Mouse (Mus musculus): Measurements from ENCODE around the gene Tesk1. TPM values are rescaled to one million over a fixed set of nuclear protein-coding genes. Genes with fewer than 3 reads are reported as not detected.
"Not testable (repeated sequence)": the region's sequence is repeated elsewhere in the genome, so short reads cannot be mapped to it uniquely, and the experiment has no call there.

Gene Tesk1
- polyA plus RNA-seq, 3 experiments from 2014 or later: 0.29 to 1.1 (median 0.66) TPM

GRCm38 (mm10) chr4:43454041-43454836 lies 12.5 kb downstream of the Tesk1 start, which contains the start of gene Cd72:
Gene Cd72 (minus strand): TSS chr4:43454628.
- peak; percentile 22 for ATAC-seq

GRCm38 (mm10) chr4:43456470-43456869 lies 14.7 kb downstream of the Tesk1 start:
- ATAC-seq: peak; percentile 90

GRCm38 (mm10) chr4:43457124-43457523 lies 15.4 kb downstream of the Tesk1 start:
- ATAC-seq: peak; percentile 4

- no peak for ATAC-seq
Observed at GRCm38 (mm10) chr4:43463102-43463501, 21.4 kb downstream of the Tesk1 start.

GRCm38 (mm10) chr4:43465935-43466334 lies 24.2 kb downstream of the Tesk1 start:
- ATAC-seq: no peak

DNA sequence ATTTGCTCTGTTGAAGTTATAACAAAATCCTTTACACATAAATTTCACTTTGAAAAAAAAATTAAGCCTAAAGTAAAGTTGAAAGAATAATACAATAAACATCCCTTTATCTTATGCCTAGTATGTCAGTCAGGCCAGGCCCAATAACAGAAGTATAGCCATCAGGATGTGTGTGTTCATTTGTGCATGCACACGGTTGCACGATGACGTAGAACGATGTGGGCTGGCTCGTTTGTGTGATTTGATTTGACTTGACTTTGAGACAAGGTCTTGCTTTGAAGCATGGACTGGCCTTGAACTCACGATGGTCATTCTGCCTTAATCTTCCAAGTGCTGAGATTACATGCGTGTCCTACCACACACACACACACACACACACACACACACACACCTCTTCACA lies 25.1 kb downstream of the Tesk1 start:
- no peak for ATAC-seq

- no peak for ATAC-seq
Observed at GRCm38 (mm10) chr4:43470301-43470700, 28.6 kb downstream of the Tesk1 start.

DNA sequence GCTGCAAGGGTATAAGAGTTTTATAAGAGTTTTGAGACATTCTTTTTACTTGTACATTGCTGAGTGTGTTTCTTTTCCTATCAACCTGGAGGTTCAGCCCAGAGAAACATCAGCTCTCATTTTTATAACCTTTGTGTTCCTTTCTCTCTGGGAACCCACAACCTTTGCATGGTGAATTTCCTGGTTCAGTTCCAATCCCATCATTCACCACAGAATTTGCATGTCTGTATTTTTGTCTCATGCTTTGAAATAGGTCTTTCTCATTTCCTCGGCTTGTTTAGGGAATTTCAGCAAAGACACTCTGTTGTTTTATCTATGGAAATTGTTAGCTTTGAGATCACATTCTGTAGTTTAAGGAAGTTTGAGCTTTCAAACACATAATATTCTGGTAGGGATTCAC lies 31.9 kb downstream of the Tesk1 start:
- ATAC-seq: no peak

GRCm38 (mm10) chr4:43476604-43477003 lies 34.9 kb downstream of the Tesk1 start:
- ATAC-seq: no peak

DNA sequence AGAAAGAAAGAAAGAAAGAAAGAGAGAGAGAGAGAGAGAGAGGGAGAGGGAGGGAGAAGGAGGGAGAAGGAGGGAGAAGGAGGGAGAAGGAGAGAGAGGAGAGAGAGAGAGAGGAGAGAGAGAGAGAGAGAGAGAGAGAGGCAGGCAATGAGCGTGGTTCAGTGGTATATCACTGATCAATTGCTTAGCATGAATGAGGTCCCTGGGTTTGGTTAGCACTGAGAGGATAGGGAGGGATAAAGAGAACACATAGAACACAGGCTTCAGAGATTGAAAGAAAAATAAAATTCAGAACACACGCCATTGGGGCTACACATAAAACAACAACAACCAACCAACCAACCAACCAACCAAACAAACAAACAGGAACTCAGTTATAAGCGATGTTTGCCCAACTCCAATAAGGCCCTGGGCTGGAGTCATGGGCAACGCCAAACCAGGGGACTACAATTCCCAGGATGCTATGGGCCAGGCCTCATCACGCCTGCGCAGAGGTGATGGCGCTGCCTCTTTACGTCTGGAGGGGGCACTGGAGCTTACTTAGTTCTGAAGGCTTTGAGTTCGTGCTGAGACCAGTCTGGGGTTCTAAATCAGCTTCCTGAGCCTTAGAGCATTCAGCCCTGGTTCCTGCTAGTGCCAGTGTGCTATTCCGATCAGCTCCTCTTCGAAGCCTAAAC lies 36.3 kb downstream of the Tesk1 start:
- peak; percentile 66 for ATAC-seq

- peak; percentile 68 for ATAC-seq
Observed at GRCm38 (mm10) chr4:43478534-43478858, 36.8 kb downstream of the Tesk1 start.

DNA sequence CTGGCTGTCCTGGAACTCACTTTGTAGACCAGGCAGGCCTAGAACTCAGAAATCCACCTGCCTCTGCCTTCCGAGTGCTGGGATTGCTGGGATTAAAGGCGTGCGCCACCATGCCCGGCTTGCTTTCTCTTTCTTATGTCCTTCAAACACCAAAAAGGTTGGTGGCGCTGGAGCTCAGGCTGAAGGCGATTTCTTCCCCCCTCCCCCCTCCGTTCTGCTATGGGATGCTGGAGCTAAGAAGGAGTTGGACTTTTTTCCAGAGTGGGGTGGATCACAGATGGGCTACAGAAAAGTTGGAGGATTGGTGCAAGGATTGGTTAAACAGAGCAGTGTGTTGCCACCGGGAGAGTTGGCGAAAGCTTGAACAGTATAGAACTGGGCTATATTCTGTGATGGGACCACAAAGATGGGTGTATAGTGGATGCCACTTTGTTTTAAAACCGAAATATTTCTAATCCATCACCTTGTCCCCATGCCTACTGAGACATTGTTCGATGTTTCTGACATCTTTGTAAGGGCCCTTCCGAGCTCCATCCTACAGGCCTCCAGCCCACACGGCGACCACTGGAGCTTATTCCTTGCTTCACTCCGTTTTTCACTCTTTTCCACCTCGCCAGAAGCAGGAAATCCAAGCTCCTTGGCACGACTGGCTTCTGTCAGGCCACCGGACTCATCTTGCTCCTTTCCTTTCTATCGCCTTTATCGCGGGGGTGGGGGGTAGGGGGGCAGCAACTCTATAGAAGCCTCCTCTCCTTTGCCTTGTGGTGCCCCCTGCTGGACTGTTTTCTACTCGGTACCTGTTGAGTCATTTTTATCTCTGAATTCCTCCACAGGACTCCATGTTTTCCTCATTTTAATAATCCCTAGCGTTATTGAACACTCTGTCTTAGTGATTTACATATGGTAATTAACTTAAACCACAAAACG lies 37.4 kb downstream of the Tesk1 start:
- ATAC-seq: no peak

DNA sequence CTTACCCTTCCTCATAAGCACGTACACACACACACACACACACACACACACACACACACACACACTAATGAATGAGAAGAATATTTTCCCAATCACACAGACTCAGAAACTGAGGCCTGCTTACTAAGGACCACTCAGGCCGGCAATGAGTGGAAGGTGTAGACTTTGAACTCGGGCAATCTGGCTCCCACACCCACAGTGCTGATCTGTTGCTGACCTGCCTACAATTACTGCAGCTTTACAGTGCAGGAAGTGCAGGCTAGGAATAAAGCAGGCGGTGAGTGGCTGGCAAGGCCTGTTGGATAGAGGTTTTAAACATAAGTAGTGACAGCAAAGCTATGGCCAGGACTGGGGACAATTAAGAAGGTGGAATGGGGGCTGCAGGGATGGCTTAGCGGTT lies 39.2 kb downstream of the Tesk1 start:
- no peak for ATAC-seq

- peak; percentile 59 for ATAC-seq
Observed at GRCm38 (mm10) chr4:43481894-43482456, 40.2 kb downstream of the Tesk1 start.

DNA sequence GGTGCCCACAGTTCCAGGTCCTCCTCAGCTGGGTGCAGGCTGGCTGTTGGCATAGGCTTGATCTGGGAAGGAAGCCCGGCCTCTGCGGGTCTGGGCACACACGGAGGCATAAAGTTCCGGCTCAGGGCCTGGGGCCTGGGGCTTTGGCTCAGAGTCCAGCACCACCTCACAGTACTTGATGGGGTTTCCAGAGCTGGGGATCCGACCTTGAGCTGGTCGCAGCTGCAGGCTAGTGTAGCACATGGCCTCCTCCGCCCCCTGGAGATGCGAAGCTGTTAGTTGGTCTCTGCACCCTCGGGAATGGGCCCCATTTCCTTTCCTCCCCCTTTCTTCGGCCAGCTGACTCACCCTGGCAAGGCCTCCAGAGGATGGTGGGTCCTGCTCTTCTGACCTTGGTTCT lies 40.9 kb downstream of the Tesk1 start:
- ATAC-seq: no peak

DNA sequence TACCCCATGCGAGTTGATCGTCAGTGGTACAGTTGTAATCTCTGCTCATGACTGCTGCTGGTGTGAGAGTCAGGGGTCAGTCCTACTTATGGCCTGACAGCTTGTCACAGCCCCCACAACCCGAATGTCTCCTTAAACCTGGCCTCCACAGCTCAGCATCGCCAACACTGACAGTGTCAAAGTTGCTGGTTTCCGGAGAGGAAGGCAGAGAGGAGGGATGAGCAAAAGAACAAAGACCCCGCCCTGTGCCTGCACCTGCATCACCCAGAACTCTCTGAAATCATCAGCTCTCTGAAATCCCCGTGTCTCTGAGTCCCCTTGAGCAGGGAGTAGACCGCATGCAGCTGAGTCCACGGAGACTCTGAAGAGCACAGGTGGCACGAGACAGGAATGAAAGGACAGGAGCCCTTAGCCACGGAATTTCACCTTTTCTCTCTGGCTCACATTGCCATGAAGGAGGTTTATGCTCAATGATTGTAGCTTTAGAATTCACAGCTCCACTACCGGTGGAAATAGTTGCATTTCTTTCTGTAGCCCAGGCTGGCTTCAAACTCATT lies 41.9 kb downstream of the Tesk1 start, which contains the start of gene Sit1:
Sit1 (minus strand) TSS at position 200 of the 557 bp plus-strand sequence.
- peak; percentile 73 for ATAC-seq

- ATAC-seq: not testable (repeated sequence)
Observed at GRCm38 (mm10) chr4:43485666-43486065, 43.9 kb downstream of the Tesk1 start.

DNA sequence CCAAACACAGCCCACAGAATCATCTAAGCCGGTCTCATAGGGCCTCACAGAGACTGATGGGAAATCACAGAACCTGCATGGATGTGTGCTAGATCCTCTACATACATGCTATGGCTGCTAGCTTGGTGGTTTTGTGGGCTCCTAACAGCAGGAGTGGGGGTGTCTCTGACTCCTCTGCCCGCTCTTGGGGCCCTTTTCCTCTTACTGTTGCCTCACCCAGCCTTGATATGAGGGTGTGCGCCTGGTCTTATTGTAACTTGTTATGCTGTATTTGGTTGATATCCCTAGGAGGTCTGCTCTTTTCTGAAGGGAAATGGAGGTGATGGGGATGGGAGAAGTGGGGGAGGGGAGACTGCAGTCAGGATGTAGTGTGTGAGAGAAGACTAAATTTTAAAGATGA lies 47.9 kb downstream of the Tesk1 start:
- no peak for ATAC-seq

- no peak for ATAC-seq
Observed at GRCm38 (mm10) chr4:43490801-43491200, 49.1 kb downstream of the Tesk1 start.

GRCm38 (mm10) chr4:43492101-43492820 lies 50.5 kb downstream of the Tesk1 start:
- ATAC-seq: no peak

- ATAC-seq: peak; percentile 92
Observed at GRCm38 (mm10) chr4:43492821-43493185, 51.1 kb downstream of the Tesk1 start, which contains the start of gene Ccdc107. Gene Ccdc107 (plus strand): TSS chr4:43492900.
